Mouse (Mus musculus): Measurements from ENCODE around the gene Gfy. TPM values are rescaled to one million over a fixed set of nuclear protein-coding genes. Genes with fewer than 3 reads are reported as not detected.
"Not testable (repeated sequence)": the region's sequence is repeated elsewhere in the genome, so short reads cannot be mapped to it uniquely, and the experiment has no call there.

Gene Gfy
- polyA plus RNA-seq, 1 experiment from 2014 or later = not detected

- H3K27me3 ChIP-seq (replicated peaks; ENCODE audit: control insufficient read depth, insufficient read depth, low read length) = peaks cover 71% of the 10 kb centered on the region
- no peak overlapping the region for H3K9ac ChIP-seq (replicated peaks; ENCODE audit: low read depth, low read length)
- H3K4me1 ChIP-seq (replicated peaks; ENCODE audit: control insufficient read depth, insufficient read depth, low read length) = peaks cover 9% of the 10 kb centered on the region
- WGBS = under 1% methylated on average over 23 of the region's 23 CpGs
- H3K36me3 ChIP-seq (ENCODE audit: control insufficient read depth, insufficient read depth) = 0 out of 2 replicates have a peak, but pooled peaks cover 2% of the 10 kb centered on the region
- no peaks in the 10 kb centered on the region for H3K9me3 ChIP-seq (ENCODE audit: control insufficient read depth, low read length)
- 0 out of 2 replicates have a peak, but pooled peaks have one; percentile 10 for ATAC-seq
- no peak overlapping the region for H3K27ac ChIP-seq (ENCODE audit: low read length)
- no peak overlapping the region for H3K4me3 ChIP-seq (replicated peaks; ENCODE audit: low read length)
- H3K4me2 ChIP-seq (ENCODE audit: low read length) = peak overlapping the region; percentile 39
Measured at GRCm38 (mm10) chr7:45175929-45176328, 3.4 kb downstream of the Gfy start.

DNA sequence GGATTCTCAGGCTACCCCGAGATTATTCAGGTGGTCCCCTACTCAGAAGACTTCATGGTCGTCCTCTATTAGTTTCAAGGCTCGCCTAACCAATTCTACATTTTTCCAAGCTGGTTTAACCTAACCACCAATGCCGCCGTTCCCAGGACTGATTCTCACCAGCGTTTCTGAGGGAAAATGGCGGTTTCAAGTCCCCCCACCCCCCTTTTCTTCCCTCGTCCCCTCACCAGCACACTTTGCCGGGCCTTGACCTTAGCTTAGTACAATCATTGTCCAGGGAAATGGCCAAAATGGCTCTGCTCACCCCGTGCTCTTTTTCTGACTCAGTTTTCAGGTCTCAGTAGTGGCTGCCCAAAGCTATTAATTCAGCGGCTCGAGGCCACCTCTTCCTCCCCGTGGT, 4.0 kb downstream of the Gfy start:
- ATAC-seq = no peak
- no peak overlapping the region for H3K9ac ChIP-seq (replicated peaks; ENCODE audit: low read depth, low read length)
- WGBS = 4% methylated on average over 13 of the region's 13 CpGs
- peaks cover 66% of the 10 kb centered on the region for H3K27me3 ChIP-seq (replicated peaks; ENCODE audit: control insufficient read depth, insufficient read depth, low read length)
- H3K36me3 ChIP-seq (ENCODE audit: control insufficient read depth, insufficient read depth) = 0 out of 2 replicates have a peak, but pooled peaks cover 2% of the 10 kb centered on the region
- H3K9me3 ChIP-seq (ENCODE audit: control insufficient read depth, low read length) = no peaks in the 10 kb centered on the region
- H3K4me1 ChIP-seq (replicated peaks; ENCODE audit: control insufficient read depth, insufficient read depth, low read length) = peaks cover 9% of the 10 kb centered on the region
- no peak overlapping the region for H3K27ac ChIP-seq (ENCODE audit: low read length)
- no peak overlapping the region for H3K4me2 ChIP-seq (ENCODE audit: low read length)
- H3K4me3 ChIP-seq (replicated peaks; ENCODE audit: low read length) = no peak overlapping the region

DNA sequence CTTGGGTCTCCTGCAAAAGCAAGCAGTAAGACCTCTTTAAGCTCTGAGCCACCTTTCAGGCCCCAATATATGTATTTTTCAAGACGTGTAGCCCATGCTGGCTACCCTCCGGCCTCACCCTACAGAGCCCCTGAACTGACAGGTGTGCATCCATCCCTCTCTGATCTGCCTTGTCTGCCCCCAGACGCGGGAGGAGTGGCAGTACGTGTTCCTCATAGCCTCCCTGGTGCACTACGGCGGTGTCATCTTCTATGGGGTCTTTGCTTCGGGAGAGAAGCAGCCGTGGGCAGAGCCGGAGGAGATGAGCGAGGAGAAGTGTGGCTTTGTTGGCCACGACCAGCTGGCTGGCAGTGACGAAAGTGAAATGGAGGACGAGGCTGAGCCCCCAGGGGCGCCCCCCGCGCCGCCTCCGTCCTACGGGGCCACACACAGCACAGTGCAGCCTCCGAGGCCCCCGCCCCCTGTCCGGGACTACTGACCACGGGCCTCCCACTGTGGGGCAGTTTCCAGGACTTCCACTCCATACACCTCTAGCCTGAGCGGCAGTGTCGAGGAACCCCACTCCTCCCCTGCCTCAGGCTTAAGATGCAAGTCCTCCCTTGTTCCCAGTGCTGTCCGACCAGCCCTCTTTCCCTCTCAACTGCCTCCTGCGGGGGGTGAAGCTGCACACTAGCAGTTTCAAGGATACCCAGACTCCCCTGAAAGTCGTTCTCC, 4.6 kb downstream of the Gfy start:
- Histone ChIP-seq H3K27me3 (replicated peaks; ENCODE audit: control insufficient read depth, insufficient read depth, low read length) (peaks cover 62% of the 10 kb centered on the region), H3K4me3 (replicated peaks; ENCODE audit: low read length) (no peak overlapping the region), H3K4me2 (ENCODE audit: low read length) (no peak overlapping the region), H3K36me3 (ENCODE audit: control insufficient read depth, insufficient read depth) (0 out of 2 replicates have a peak, but pooled peaks cover 2% of the 10 kb centered on the region), H3K4me1 (replicated peaks; ENCODE audit: control insufficient read depth, insufficient read depth, low read length) (peaks cover 9% of the 10 kb centered on the region), H3K27ac (ENCODE audit: low read length) (no peak overlapping the region), H3K9me3 (ENCODE audit: control insufficient read depth, low read length) (no peaks in the 10 kb centered on the region), H3K9ac (replicated peaks; ENCODE audit: low read depth, low read length) (no peak overlapping the region)
- ATAC-seq = no peak
- WGBS = 4% methylated on average over 27 of the region's 29 CpGs

DNA sequence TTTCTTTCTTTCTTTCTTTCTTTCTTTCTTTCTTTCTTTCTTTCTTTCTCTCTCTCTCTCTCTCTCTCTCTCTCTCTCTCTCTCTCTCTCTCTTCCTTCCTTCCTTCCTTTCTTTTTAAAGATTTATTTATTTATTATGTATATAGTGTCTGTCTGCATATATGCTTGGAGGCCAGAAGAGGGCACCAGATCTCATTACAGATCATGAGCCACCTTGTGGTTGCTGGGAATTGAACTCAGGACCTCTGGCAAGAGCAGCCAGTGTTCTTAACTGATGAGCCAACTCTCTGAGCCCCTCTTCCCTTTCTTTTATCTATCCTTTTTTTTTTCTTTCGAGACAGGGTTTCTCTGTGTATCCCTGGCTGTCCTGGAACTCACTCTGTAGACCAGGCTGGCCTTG, 5.6 kb downstream of the Gfy start:
- H3K4me2 ChIP-seq (ENCODE audit: low read length); H3K9me3 ChIP-seq (ENCODE audit: control insufficient read depth, low read length); H3K27ac ChIP-seq (ENCODE audit: low read length); H3K9ac ChIP-seq (replicated peaks; ENCODE audit: low read depth, low read length); H3K36me3 ChIP-seq (ENCODE audit: control insufficient read depth, insufficient read depth); H3K4me3 ChIP-seq (replicated peaks; ENCODE audit: low read length); ATAC-seq: not testable (repeated sequence)
- peaks cover 12% of the 10 kb centered on the region for H3K4me1 ChIP-seq (replicated peaks; ENCODE audit: control insufficient read depth, insufficient read depth, low read length)
- WGBS = 65% methylated on average over 1 of the region's 1 CpGs
- peaks cover 61% of the 10 kb centered on the region for H3K27me3 ChIP-seq (replicated peaks; ENCODE audit: control insufficient read depth, insufficient read depth, low read length)

- 0 out of 2 replicates have a peak, but pooled peaks cover 2% of the 10 kb centered on the region for H3K36me3 ChIP-seq (ENCODE audit: control insufficient read depth, insufficient read depth)
- H3K27ac ChIP-seq (ENCODE audit: low read length) = no peak overlapping the region
- no peak for ATAC-seq
- peaks cover 20% of the 10 kb centered on the region for H3K4me1 ChIP-seq (replicated peaks; ENCODE audit: control insufficient read depth, insufficient read depth, low read length)
- no peak overlapping the region for H3K9ac ChIP-seq (replicated peaks; ENCODE audit: low read depth, low read length)
- no peak overlapping the region for H3K4me3 ChIP-seq (replicated peaks; ENCODE audit: low read length)
- H3K4me2 ChIP-seq (ENCODE audit: low read length) = no peak overlapping the region
- H3K27me3 ChIP-seq (replicated peaks; ENCODE audit: control insufficient read depth, insufficient read depth, low read length) = peaks cover 60% of the 10 kb centered on the region
- no peaks in the 10 kb centered on the region for H3K9me3 ChIP-seq (ENCODE audit: control insufficient read depth, low read length)
- WGBS = 57% methylated on average over 7 of the region's 7 CpGs
Measured at GRCm38 (mm10) chr7:45172974-45173373, 6.4 kb downstream of the Gfy start.

DNA sequence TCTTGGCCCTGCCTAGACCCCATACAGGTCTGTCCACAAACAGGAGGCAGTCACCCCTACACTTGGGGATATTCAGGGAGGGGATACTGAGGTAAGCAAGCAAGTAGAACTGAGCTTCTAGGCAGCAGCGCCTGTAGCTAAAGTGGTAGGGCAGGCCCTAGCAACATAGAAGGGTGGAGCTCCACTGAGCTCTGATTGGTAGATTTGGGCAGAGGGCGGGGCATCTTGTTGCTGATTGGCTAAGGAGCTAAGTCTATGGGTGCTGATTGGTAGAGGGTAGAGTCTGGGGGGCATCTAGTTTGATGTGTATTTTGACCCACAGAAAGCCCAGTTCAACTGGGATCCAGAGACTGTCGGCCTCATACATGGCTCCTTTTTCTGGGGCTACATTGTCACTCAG, 9.9 kb downstream of the Gfy start:
- WGBS = 92% methylated on average over 3 of the region's 3 CpGs
- peaks cover 57% of the 10 kb centered on the region for H3K27me3 ChIP-seq (replicated peaks; ENCODE audit: control insufficient read depth, insufficient read depth, low read length)

GRCm38 (mm10) chr7:45168656-45169055, 10.7 kb downstream of the Gfy start:
- Histone ChIP-seq H3K27me3 (replicated peaks; ENCODE audit: control insufficient read depth, insufficient read depth, low read length) (peaks cover 56% of the 10 kb centered on the region), H3K9ac (replicated peaks; ENCODE audit: low read depth, low read length) (no peak overlapping the region), H3K4me3 (replicated peaks; ENCODE audit: low read length) (no peak overlapping the region; the same call in 1 of the 2 replicates), H3K27ac (ENCODE audit: low read length) (no peak overlapping the region), H3K4me2 (ENCODE audit: low read length) (peak overlapping the region; percentile 44), H3K36me3 (ENCODE audit: control insufficient read depth, insufficient read depth) (0 out of 2 replicates have a peak, but pooled peaks cover 2% of the 10 kb centered on the region), H3K4me1 (replicated peaks; ENCODE audit: control insufficient read depth, insufficient read depth, low read length) (peaks cover 38% of the 10 kb centered on the region), H3K9me3 (ENCODE audit: control insufficient read depth, low read length) (no peaks in the 10 kb centered on the region)
- no peak for ATAC-seq
- 1% methylated on average over 24 of the region's 24 CpGs for WGBS

More for the DNA sequence above, 9.9 kb downstream of the Gfy start:
- no peaks in the 10 kb centered on the region for H3K9me3 ChIP-seq (ENCODE audit: control insufficient read depth, low read length)
- H3K27ac ChIP-seq (ENCODE audit: low read length) = no peak overlapping the region
- H3K36me3 ChIP-seq (ENCODE audit: control insufficient read depth, insufficient read depth) = 0 out of 2 replicates have a peak, but pooled peaks cover 2% of the 10 kb centered on the region
- H3K4me3 ChIP-seq (replicated peaks; ENCODE audit: low read length) = no peak overlapping the region
- no peak for ATAC-seq
- H3K9ac ChIP-seq (replicated peaks; ENCODE audit: low read depth, low read length) = no peak overlapping the region
- H3K4me2 ChIP-seq (ENCODE audit: low read length) = no peak overlapping the region
- H3K4me1 ChIP-seq (replicated peaks; ENCODE audit: control insufficient read depth, insufficient read depth, low read length) = peaks cover 31% of the 10 kb centered on the region

DNA sequence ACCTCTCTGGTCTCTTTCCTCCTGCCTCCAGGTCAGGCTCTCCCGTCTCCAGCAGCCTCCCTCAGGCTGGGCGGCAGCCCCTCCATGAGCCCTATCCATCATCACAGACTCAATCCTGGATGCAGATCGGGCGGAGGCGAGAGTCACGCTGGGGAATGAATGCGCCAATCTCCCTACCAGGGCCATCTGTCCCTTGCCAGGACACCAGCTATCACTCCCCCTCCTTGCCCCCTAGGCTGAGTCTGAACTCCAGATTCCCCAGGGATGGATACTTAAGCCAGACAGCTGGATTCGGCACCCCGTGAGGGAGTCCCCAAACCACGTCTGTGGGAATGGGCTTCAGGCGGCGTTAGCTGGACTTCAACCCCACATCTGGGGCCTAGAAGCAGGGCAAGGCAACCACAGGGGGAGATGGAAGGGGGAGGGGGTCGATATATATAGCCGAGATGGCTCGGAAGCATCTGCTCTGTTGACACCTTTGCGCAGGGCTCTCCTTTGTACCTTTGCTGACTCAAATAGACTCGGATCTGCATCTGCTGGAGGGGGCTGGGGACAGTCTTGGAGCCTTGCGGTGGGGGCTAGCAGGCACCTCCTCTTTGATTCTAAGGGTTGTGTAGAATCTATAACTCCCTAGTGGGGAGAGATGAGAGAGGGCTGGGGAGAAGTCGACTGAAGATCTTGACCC, 11.5 kb downstream of the Gfy start:
- H3K9me3 ChIP-seq (ENCODE audit: control insufficient read depth, low read length) = no peaks in the 10 kb centered on the region
- peak overlapping the region; percentile 22 for H3K4me3 ChIP-seq (replicated peaks; ENCODE audit: low read length)
- 0 out of 2 replicates have a peak, but pooled peaks cover 2% of the 10 kb centered on the region for H3K36me3 ChIP-seq (ENCODE audit: control insufficient read depth, insufficient read depth)
- no peak; the same call in 1 of the 2 replicates for ATAC-seq
- H3K9ac ChIP-seq (replicated peaks; ENCODE audit: low read depth, low read length) = peak overlapping the region; percentile 30
- peak overlapping the region; percentile 44 for H3K4me2 ChIP-seq (ENCODE audit: low read length)
- H3K27ac ChIP-seq (ENCODE audit: low read length) = no peak overlapping the region
- H3K4me1 ChIP-seq (replicated peaks; ENCODE audit: control insufficient read depth, insufficient read depth, low read length) = peaks cover 38% of the 10 kb centered on the region
- peaks cover 56% of the 10 kb centered on the region for H3K27me3 ChIP-seq (replicated peaks; ENCODE audit: control insufficient read depth, insufficient read depth, low read length)
- 1% methylated on average over 19 of the region's 19 CpGs for WGBS

DNA sequence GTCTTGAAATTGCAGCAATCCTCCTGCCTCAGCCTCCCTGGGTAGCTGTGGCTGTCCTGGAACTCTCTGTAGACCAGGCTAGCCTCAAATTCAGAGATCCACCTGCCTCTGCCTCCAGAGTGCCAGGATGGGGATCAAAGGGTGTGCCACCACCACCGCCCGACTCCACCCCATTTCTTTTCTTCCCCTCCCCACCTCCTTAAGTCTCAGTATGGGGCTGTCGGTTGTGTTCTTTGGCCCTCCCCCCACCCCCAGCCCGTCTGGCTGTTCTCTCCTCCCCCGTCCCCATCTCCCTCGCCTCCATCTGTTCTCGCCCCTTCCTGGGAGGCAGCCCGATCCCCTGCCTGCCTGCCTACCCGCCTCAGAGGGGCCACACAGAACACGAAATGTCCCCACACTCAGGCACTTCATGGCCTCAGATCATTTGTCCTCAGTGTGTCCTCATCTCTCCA, 12.4 kb downstream of the Gfy start:
- Histone ChIP-seq H3K27ac (ENCODE audit: low read length) (peak overlapping the region; percentile 58), H3K4me3 (replicated peaks; ENCODE audit: low read length) (no peak overlapping the region; the same call in 1 of the 2 replicates), H3K9ac (replicated peaks; ENCODE audit: low read depth, low read length) (no peak overlapping the region), H3K4me1 (replicated peaks; ENCODE audit: control insufficient read depth, insufficient read depth, low read length) (peaks cover 44% of the 10 kb centered on the region), H3K4me2 (ENCODE audit: low read length) (peak overlapping the region; percentile 44), H3K9me3 (ENCODE audit: control insufficient read depth, low read length) (no peaks in the 10 kb centered on the region), H3K27me3 (replicated peaks; ENCODE audit: control insufficient read depth, insufficient read depth, low read length) (peaks cover 49% of the 10 kb centered on the region), H3K36me3 (ENCODE audit: control insufficient read depth, insufficient read depth) (no peaks in the 10 kb centered on the region)
- ATAC-seq = no peak
- 16% methylated on average over 10 of the region's 10 CpGs for WGBS

All from forebrain, embryonic 16.5 days (tissue).